Mouse (Mus musculus): ENCODE results near the gene Olfr1389. TPM values are rescaled to one million over a fixed set of nuclear protein-coding genes. Genes with fewer than 3 reads are reported as not detected.
"Not testable (repeated sequence)": the region's sequence is repeated elsewhere in the genome, so short reads cannot be mapped to it uniquely, and the experiment has no call there.

Gene Olfr1389
- not detected in 2 replicates for polyA plus RNA-seq (2012; rRNA removed)

DNA sequence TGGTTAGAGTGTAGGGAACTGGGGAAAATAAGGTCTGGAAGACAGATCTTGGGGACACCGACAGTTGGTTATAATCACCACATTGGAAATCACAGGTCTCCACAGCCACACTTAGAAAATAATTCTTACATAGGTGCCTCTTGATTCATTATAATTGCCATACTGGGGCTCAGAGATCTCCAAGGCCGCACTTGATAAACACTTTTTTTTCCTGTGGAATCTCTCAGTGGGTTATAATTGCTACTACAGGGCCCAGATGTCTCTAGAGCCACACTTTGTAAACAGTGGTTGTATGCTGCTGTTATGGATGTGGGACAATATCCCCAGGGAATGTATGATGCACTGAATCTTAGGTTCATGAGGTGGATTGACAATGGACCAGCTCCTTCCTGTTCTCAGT is at the start of gene Olfr1389:
Gene Olfr1389 (plus strand): TSS at position 301 of the 400 bp plus-strand sequence.
- H3K4me1 ChIP-seq (replicated peaks; ENCODE audit: control insufficient read depth, insufficient read depth, low read length), result no peaks in the 10 kb centered on the region
- no peak within 1 kb of the TSS for H3K27ac ChIP-seq (ENCODE audit: control insufficient read depth, insufficient read depth, low read length)
- no peak within 1 kb of the TSS for H3K4me3 ChIP-seq (ENCODE audit: control insufficient read depth, insufficient read depth, low read length)
- DNase-seq, result no peak
- TF ChIP-seq CTCF (IDR thresholded peaks at IDR 0.05; ENCODE audit: borderline replicate concordance, control insufficient read depth, extremely low read depth, insufficient read depth, low read length, poor library complexity) (no peak), POLR2A (IDR thresholded peaks at IDR 0.05; ENCODE audit: control insufficient read depth, extremely low read depth, insufficient read depth, low read length, poor library complexity) (no peak)
- no peaks in the 10 kb centered on the region for H3K36me3 ChIP-seq (ENCODE audit: control insufficient read depth, insufficient read depth, low read length)
- H3K27me3 ChIP-seq (ENCODE audit: control insufficient read depth, insufficient read depth, low read length), result no peaks in the 10 kb centered on the region
- 93% methylated on average over 2 of the region's 2 CpGs for WGBS

GRCm38 (mm10) chr11:49383133-49383532 is 39.7 kb upstream of the Olfr1389 start:
- Histone ChIP-seq H3K4me3 (ENCODE audit: control insufficient read depth, insufficient read depth, low read length) (no peak overlapping the region), H3K4me1 (replicated peaks; ENCODE audit: control insufficient read depth, insufficient read depth, low read length) (no peaks in the 10 kb centered on the region)

GRCm38 (mm10) chr11:49386118-49386517 is 36.7 kb upstream of the Olfr1389 start:
- H3K27ac ChIP-seq (ENCODE audit: control insufficient read depth, insufficient read depth, low read length); H3K4me3 ChIP-seq (ENCODE audit: control insufficient read depth, insufficient read depth, low read length); H3K36me3 ChIP-seq (ENCODE audit: control insufficient read depth, insufficient read depth, low read length); DNase-seq; H3K27me3 ChIP-seq (ENCODE audit: control insufficient read depth, insufficient read depth, low read length); H3K4me1 ChIP-seq (replicated peaks; ENCODE audit: control insufficient read depth, insufficient read depth, low read length): not testable (repeated sequence)
- WGBS, result 96% methylated on average over 7 of the region's 7 CpGs

More at GRCm38 (mm10) chr11:49383133-49383532, 39.7 kb upstream of the Olfr1389 start:
- no peak for DNase-seq
- H3K27ac ChIP-seq (ENCODE audit: control insufficient read depth, insufficient read depth, low read length), result no peak overlapping the region
- no peaks in the 10 kb centered on the region for H3K27me3 ChIP-seq (ENCODE audit: control insufficient read depth, insufficient read depth, low read length)
- TF ChIP-seq POLR2A (IDR thresholded peaks at IDR 0.05; ENCODE audit: control insufficient read depth, extremely low read depth, insufficient read depth, low read length, poor library complexity), result no peak
- no peak for TF ChIP-seq CTCF (IDR thresholded peaks at IDR 0.05; ENCODE audit: borderline replicate concordance, control insufficient read depth, extremely low read depth, insufficient read depth, low read length, poor library complexity)
- H3K36me3 ChIP-seq (ENCODE audit: control insufficient read depth, insufficient read depth, low read length), result no peaks in the 10 kb centered on the region

- WGBS, result 84% methylated on average over 1 of the region's 1 CpGs
- not testable (repeated sequence) for DNase-seq; H3K4me3 ChIP-seq (ENCODE audit: control insufficient read depth, insufficient read depth, low read length); H3K36me3 ChIP-seq (ENCODE audit: control insufficient read depth, insufficient read depth, low read length); H3K27ac ChIP-seq (ENCODE audit: control insufficient read depth, insufficient read depth, low read length); H3K27me3 ChIP-seq (ENCODE audit: control insufficient read depth, insufficient read depth, low read length); H3K4me1 ChIP-seq (replicated peaks; ENCODE audit: control insufficient read depth, insufficient read depth, low read length)
These were observed 30.2 kb upstream of the Olfr1389 start for GRCm38 (mm10) chr11:49392707-49393106.

GRCm38 (mm10) chr11:49406784-49407183 is 16.1 kb upstream of the Olfr1389 start:
- DNase-seq, result no peak
- no peaks in the 10 kb centered on the region for H3K4me1 ChIP-seq (replicated peaks; ENCODE audit: control insufficient read depth, insufficient read depth, low read length)
- no peak overlapping the region for H3K27ac ChIP-seq (ENCODE audit: control insufficient read depth, insufficient read depth, low read length)
- no peak overlapping the region for H3K4me3 ChIP-seq (ENCODE audit: control insufficient read depth, insufficient read depth, low read length)
- no peaks in the 10 kb centered on the region for H3K27me3 ChIP-seq (ENCODE audit: control insufficient read depth, insufficient read depth, low read length)
- H3K36me3 ChIP-seq (ENCODE audit: control insufficient read depth, insufficient read depth, low read length), result no peaks in the 10 kb centered on the region
- 81% methylated on average over 3 of the region's 3 CpGs for WGBS
- TF ChIP-seq CTCF (IDR thresholded peaks at IDR 0.05; ENCODE audit: borderline replicate concordance, control insufficient read depth, extremely low read depth, insufficient read depth, low read length, poor library complexity) (no peak), POLR2A (IDR thresholded peaks at IDR 0.05; ENCODE audit: control insufficient read depth, extremely low read depth, insufficient read depth, low read length, poor library complexity) (no peak)

GRCm38 (mm10) chr11:49410540-49410939 is 12.3 kb upstream of the Olfr1389 start:
- H3K27ac ChIP-seq (ENCODE audit: control insufficient read depth, insufficient read depth, low read length), result no peak overlapping the region
- no peaks in the 10 kb centered on the region for H3K36me3 ChIP-seq (ENCODE audit: control insufficient read depth, insufficient read depth, low read length)
- no peaks in the 10 kb centered on the region for H3K27me3 ChIP-seq (ENCODE audit: control insufficient read depth, insufficient read depth, low read length)
- 14% methylated on average over 1 of the region's 1 CpGs for WGBS
- DNase-seq, result peak; percentile 10
- H3K4me3 ChIP-seq (ENCODE audit: control insufficient read depth, insufficient read depth, low read length), result no peak overlapping the region
- no peak for TF ChIP-seq CTCF (IDR thresholded peaks at IDR 0.05; ENCODE audit: borderline replicate concordance, control insufficient read depth, extremely low read depth, insufficient read depth, low read length, poor library complexity)
- no peak for TF ChIP-seq POLR2A (IDR thresholded peaks at IDR 0.05; ENCODE audit: control insufficient read depth, extremely low read depth, insufficient read depth, low read length, poor library complexity)
- H3K4me1 ChIP-seq (replicated peaks; ENCODE audit: control insufficient read depth, insufficient read depth, low read length), result no peaks in the 10 kb centered on the region

DNA sequence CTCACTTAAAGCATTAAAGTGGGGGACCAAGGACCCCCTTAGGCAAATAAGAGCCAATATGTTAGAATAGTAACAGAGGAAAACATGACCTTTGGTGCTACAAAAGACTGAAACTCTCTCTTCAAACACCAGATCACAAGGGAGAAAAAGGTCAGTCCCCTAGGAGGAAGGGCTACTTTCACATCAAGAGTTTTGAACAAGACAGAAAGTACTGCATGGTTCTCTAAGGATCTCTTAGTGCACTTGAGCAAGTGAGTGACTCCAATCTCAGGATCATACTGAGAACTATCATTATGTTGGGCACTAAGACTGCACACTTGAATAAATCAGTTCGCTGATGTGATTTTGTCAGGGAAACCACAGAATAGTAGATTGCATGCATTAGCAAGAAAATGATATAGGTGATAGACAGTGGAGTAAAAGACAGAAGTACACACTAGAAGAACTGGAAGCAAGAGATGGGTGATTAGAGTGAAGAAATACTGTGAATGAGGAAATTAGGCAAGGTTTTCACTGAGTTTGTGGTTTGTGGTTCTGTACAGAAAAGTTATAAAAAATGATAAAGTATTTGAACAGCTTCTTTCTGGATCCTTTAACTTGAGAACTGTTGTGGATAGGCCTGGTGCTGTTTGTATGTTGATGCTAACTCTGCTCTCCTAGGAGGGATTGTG is 2.5 kb downstream of the Olfr1389 start:
- no peaks in the 10 kb centered on the region for H3K4me1 ChIP-seq (replicated peaks; ENCODE audit: control insufficient read depth, insufficient read depth, low read length)
- H3K4me3 ChIP-seq (ENCODE audit: control insufficient read depth, insufficient read depth, low read length), result no peak overlapping the region
- TF ChIP-seq CTCF (IDR thresholded peaks at IDR 0.05; ENCODE audit: borderline replicate concordance, control insufficient read depth, extremely low read depth, insufficient read depth, low read length, poor library complexity), result no peak
- no peak for TF ChIP-seq POLR2A (IDR thresholded peaks at IDR 0.05; ENCODE audit: control insufficient read depth, extremely low read depth, insufficient read depth, low read length, poor library complexity)
- DNase-seq, result no peak
- no peaks in the 10 kb centered on the region for H3K36me3 ChIP-seq (ENCODE audit: control insufficient read depth, insufficient read depth, low read length)
- no peak overlapping the region for H3K27ac ChIP-seq (ENCODE audit: control insufficient read depth, insufficient read depth, low read length)
- H3K27me3 ChIP-seq (ENCODE audit: control insufficient read depth, insufficient read depth, low read length), result no peaks in the 10 kb centered on the region
- WGBS, result 36% methylated on average over 1 of the region's 1 CpGs

Data from thymus, adult 2 months (tissue).